Mouse (Mus musculus) natural killer cell, adult 2 months (primary cell): Measurements from ENCODE around the gene Apoc1.

ENCODE experiments used
- DNase-seq, 2 experiments: peaks; one replicate each; pipeline ENCODE4 v3.0.0; 2022; ENCODE audit warnings: low spot score in 2 of 2

Gene Apoc1

GRCm38 (mm10) chr7:19685374-19685773, 7.1 kb downstream of the Apoc1 start:
- DNase-seq, result no peak

GRCm38 (mm10) chr7:19683771-19684201, 8.7 kb downstream of the Apoc1 start:
- DNase-seq, result peak in 1 of 2 experiments; percentile 53

GRCm38 (mm10) chr7:19682979-19683378, 9.5 kb downstream of the Apoc1 start:
- no peak for DNase-seq

- no peak for DNase-seq
These were observed 11.2 kb downstream of the Apoc1 start, which contains the start of the genes Gm44805 and Apoc4 for GRCm38 (mm10) chr7:19681202-19681694. Gene Gm44805 (minus strand): TSS chr7:19681423. Gene Apoc4 (minus strand): TSS chr7:19681479.

- DNase-seq, result no peak
These were observed 11.8 kb downstream of the Apoc1 start for GRCm38 (mm10) chr7:19680702-19681101.

GRCm38 (mm10) chr7:19678901-19679300, 13.6 kb downstream of the Apoc1 start:
- no peak for DNase-seq

GRCm38 (mm10) chr7:19677872-19678271, 14.6 kb downstream of the Apoc1 start, which contains the start of gene Apoc2:
Gene Apoc2 (minus strand): TSS chr7:19677941.
- DNase-seq, result no peak

- DNase-seq, result peak in 1 of 2 experiments; percentile 27
These were observed 15.8 kb downstream of the Apoc1 start for GRCm38 (mm10) chr7:19676662-19677061.

- no peak for DNase-seq
These were observed 16.6 kb downstream of the Apoc1 start for GRCm38 (mm10) chr7:19675824-19676223.

GRCm38 (mm10) chr7:19673083-19673699, 19.3 kb downstream of the Apoc1 start:
- no peak for DNase-seq

- no peak for DNase-seq
These were observed 20.9 kb downstream of the Apoc1 start for GRCm38 (mm10) chr7:19671511-19671910.

GRCm38 (mm10) chr7:19668947-19669721, 23.3 kb downstream of the Apoc1 start:
- peak; percentile 84 to 91 for DNase-seq

- peak in 1 of 2 experiments; percentile 29 for DNase-seq
These were observed 25.0 kb downstream of the Apoc1 start for GRCm38 (mm10) chr7:19667434-19667833.

- DNase-seq, result no peak
These were observed 25.7 kb downstream of the Apoc1 start for GRCm38 (mm10) chr7:19666750-19667149.

- peak; percentile 98 to 99 for DNase-seq
These were observed 27.3 kb downstream of the Apoc1 start, which contains the start of gene Clptm1 for GRCm38 (mm10) chr7:19664955-19665841. Gene Clptm1 (minus strand): TSS chr7:19665033.

GRCm38 (mm10) chr7:19664455-19664954, 28.0 kb downstream of the Apoc1 start:
- no peak for DNase-seq

- no peak for DNase-seq
These were observed 28.5 kb downstream of the Apoc1 start for GRCm38 (mm10) chr7:19663940-19664339.

GRCm38 (mm10) chr7:19652614-19653013, 39.8 kb downstream of the Apoc1 start:
- no peak for DNase-seq

- no peak for DNase-seq
These were observed 41.2 kb downstream of the Apoc1 start for GRCm38 (mm10) chr7:19651063-19651786.

- DNase-seq, result no peak
These were observed 51.2 kb downstream of the Apoc1 start for GRCm38 (mm10) chr7:19641223-19641622.
